Mouse (Mus musculus) kidney, postnatal 0 days (tissue): ENCODE measurements around the gene Tpi1. TPM values are rescaled to one million over a fixed set of nuclear protein-coding genes. Genes with fewer than 3 reads are reported as not detected.

Experiments
- ATAC-seq: fragments of 200-750 bp; cut with Nextera tagmentation; replicated peaks from 2 replicates; pipeline ENCODE4 v1.8.0; 2017; ENCODE audit warnings: low read depth, moderate number of reproducible peaks, moderate TSS enrichment, moderate library complexity; ENCODE audit not compliant: low FRiP score
- DNase-seq: peaks from one replicate; pipeline ENCODE4 v3.0.0-alpha.2; 2016; ENCODE audit warnings: low spot score
- H3K27ac ChIP-seq: fragments of 300-500 bp; sonication (generic); 2 replicates; pipeline ENCODE4 v1.5.1; 2014; ENCODE audit warnings: mild to moderate bottlenecking
- H3K27me3 ChIP-seq: fragments of 300-500 bp; sonication (generic); 2 replicates; pipeline ENCODE4 v1.6.1; 2014; ENCODE audit warnings: low read length, mixed read lengths; ENCODE audit not compliant: insufficient read depth
- H3K36me3 ChIP-seq: fragments of 300-500 bp; sonication (generic); 2 replicates; pipeline ENCODE4 v1.6.1; 2014; ENCODE audit warnings: low read length, mixed read lengths; ENCODE audit not compliant: insufficient read depth
- H3K4me1 ChIP-seq: fragments of 300-500 bp; sonication (generic); replicated peaks from 2 replicates; pipeline ENCODE4 v1.6.1; 2014; ENCODE audit warnings: antibody characterized with exemption, low read length, mixed read lengths; ENCODE audit not compliant: insufficient read depth
- H3K4me2 ChIP-seq: fragments of 300-500 bp; sonication (generic); 2 replicates; pipeline ENCODE4 v1.6.1; 2014; ENCODE audit warnings: mild to moderate bottlenecking, low read length, moderate library complexity, mixed read lengths
- H3K4me3 ChIP-seq: fragments of 300-500 bp; sonication (generic); replicated peaks from 2 replicates; pipeline ENCODE4 v1.5.1; 2014; ENCODE audit warnings: low read depth, low read length
- H3K9ac ChIP-seq: fragments of 300-500 bp; sonication (generic); 2 replicates; pipeline ENCODE4 v1.6.1; 2014; ENCODE audit warnings: low read depth, low read length
- H3K9me3 ChIP-seq: fragments of 300-500 bp; sonication (generic); replicated peaks from 2 replicates; pipeline ENCODE4 v1.6.1; 2016; ENCODE audit warnings: low read length, inconsistent platforms, mixed read lengths
- CTCF ChIP-seq: IDR thresholded peaks from 2 replicates; pipeline ENCODE4 v1.5.1; 2016; ENCODE audit warnings: antibody characterized with exemption, low read depth, mild to moderate bottlenecking, moderate library complexity
- WGBS: fragments of 180-500 bp; shearing (Covaris S2); extraction: QIAGEN DNeasy Blood & Tissue Kit; methylation state at CpG from one replicate; pipeline ENCODE4 v1.1.7; 2014; 5-methylcytosine and 5-hydroxymethylcytosine counted together
- polyA plus RNA-seq: library from polyadenylated mRNA; unstranded; fragments of >200 nt; fragmentation: Nextera tagmentation; extraction: Ambion mirVana; gene quantifications from 2 replicates; pipeline ENCODE4 v1.2.1, GENCODE M21; 2015

Tpi1 gene
- polyA plus RNA-seq = 664 and 686 TPM in 2 replicates

DNA sequence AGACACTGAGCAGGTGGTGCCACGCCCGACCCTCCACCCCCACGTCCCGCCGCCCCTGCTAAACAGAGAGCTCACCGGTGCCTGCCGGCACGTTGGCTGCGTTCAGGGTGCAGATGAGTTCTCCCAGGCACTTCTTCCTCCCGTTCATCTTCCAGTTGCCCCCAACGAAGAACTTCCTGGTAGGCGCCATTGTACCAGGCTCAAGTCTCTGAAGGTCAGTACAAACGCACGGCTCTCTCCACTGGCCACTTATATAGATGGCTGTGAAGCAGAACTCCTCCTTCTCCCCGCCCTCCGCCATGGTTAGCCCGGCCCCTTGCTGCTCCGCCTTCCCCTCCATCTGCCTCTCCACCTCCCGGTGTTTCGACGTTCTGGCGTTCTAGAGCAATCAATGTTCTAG lies at the start of gene Tpi1:
Tpi1 (minus strand) TSS at position 364 of the 400 bp plus-strand sequence.
- Histone ChIP-seq H3K27ac (peak within 1 kb of the TSS; percentile 86), H3K27me3 (no peaks in the 10 kb centered on the region), H3K9me3 (no peaks in the 10 kb centered on the region), H3K36me3 (peaks cover 26% of the 10 kb centered on the region), H3K4me3 (peak within 1 kb of the TSS; percentile 74), H3K4me2 (peak within 1 kb of the TSS; percentile 62), H3K4me1 (peaks cover 22% of the 10 kb centered on the region; the same call in 1 of the 2 replicates), H3K9ac (peak within 1 kb of the TSS; percentile 81)
- 0 out of 2 replicates have a peak, but pooled peaks have one; percentile 2 for TF ChIP-seq CTCF
- peak; percentile 98 for DNase-seq
- WGBS = under 1% methylated on average over 22 of the region's 22 CpGs
- ATAC-seq = peak; percentile 86

DNA sequence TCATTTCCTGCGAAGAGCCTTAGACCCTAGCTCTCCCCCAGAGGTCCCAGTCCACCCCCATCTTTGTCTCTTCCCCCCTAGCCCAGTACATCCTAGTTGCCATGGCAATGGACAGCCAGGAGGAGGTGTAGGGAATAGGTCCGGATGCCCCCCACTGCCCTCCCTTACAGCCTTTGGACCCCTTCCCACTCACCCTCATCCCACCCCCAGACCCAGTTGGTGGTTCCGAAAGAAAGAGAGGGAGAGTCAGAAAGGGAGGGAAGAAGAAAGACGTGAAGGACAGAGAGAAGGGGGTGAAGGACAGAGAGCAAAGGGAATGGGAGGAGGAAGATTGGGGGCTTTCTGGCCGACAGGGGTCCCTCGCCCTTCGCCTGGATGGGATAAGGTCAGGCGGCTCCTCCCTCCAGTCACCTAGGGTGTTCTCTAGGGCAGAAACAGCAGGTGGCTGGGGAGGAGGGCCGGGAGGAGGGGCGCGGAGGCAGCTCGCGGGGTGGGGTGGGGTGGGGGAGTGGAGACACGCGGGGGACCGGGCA lies 49.1 kb upstream of the Tpi1 start:
- under 1% methylated on average over 10 of the region's 16 CpGs for WGBS
- H3K27ac ChIP-seq = no peak overlapping the region
- DNase-seq = peak; percentile 25
- H3K9ac ChIP-seq = peak overlapping the region; percentile 55
- peak; percentile 14; the same call in 1 of the 2 replicates for ATAC-seq
- TF ChIP-seq CTCF = 0 out of 2 replicates have a peak, but pooled peaks have one; percentile 10
- H3K9me3 ChIP-seq = no peaks in the 10 kb centered on the region
- peak overlapping the region; percentile 71 for H3K4me2 ChIP-seq
- H3K4me3 ChIP-seq = peak overlapping the region; percentile 38
- no peaks in the 10 kb centered on the region for H3K36me3 ChIP-seq
- H3K4me1 ChIP-seq = peaks cover 7% of the 10 kb centered on the region
- 0 out of 2 replicates have a peak, but pooled peaks cover 3% of the 10 kb centered on the region for H3K27me3 ChIP-seq

DNA sequence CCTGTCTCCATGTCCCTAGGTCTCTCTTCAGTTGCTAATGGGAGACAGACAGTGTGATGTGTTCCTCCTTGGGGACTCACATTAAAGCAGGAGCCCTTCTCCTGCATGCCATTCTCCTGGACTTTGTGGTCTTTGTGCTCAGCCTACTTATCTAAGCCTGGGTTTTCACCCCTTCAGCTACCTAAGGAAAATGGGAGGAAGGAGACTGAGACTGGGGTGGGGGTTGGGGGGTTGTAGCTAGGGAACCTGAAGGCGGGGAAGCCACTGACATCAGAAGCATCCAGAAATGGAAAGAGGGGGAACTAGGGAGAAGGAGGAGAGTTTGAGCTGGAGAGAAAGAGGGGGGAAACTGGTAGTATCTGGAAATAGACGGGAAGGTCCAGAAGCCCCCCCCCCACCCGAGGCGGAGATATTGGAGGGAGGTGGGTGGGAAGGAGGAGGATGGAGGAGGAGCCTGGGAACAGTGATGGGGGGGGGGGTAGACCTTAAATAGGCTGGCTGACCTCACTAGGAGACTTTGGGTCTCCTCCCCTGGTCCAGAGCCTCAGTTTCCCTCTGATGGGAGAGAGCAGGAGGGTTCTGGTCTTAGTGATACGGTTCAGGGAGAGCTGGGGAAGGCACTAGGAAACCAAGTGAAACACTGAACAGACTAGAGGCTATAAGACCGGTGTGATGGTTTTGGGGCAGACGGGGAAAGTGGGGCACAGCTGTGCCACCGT lies 48.5 kb upstream of the Tpi1 start:
- WGBS = 15% methylated on average over 8 of the region's 8 CpGs
- ATAC-seq (no peak), DNase-seq (peak; percentile 2)
- H3K4me1 ChIP-seq = peaks cover 7% of the 10 kb centered on the region
- no peak overlapping the region for H3K4me3 ChIP-seq
- no peaks in the 10 kb centered on the region for H3K9me3 ChIP-seq
- no peak overlapping the region for H3K9ac ChIP-seq
- no peak overlapping the region for H3K27ac ChIP-seq
- peak overlapping the region; percentile 71 for H3K4me2 ChIP-seq
- no peaks in the 10 kb centered on the region for H3K36me3 ChIP-seq
- H3K27me3 ChIP-seq = 0 out of 2 replicates have a peak, but pooled peaks cover 3% of the 10 kb centered on the region
- no peak for TF ChIP-seq CTCF

DNA sequence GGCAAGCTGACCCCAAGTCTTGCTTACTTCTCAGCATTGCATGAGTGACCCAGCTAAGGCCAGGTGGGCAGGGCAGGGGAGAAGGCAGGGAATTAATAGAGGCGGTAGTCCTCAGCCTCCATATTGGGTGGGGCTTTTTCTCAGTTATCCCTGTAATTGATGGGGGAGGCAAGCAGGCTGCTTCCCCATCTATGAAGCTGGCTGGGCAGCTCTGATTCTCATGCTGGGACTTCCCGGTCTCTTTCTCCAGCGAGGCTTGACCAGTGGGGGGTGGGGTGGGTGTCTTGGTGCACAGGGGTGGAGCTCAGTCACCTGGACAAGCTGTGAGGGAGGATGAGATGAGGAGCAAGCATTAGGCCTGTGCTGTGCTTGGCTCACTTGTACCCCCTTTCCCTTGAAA lies 47.7 kb upstream of the Tpi1 start:
- peaks cover 7% of the 10 kb centered on the region for H3K4me1 ChIP-seq
- ATAC-seq (no peak), DNase-seq (no peak)
- TF ChIP-seq CTCF = no peak
- H3K36me3 ChIP-seq = no peaks in the 10 kb centered on the region
- no peak overlapping the region for H3K27ac ChIP-seq
- no peak overlapping the region for H3K4me2 ChIP-seq
- H3K4me3 ChIP-seq = no peak overlapping the region
- no peaks in the 10 kb centered on the region for H3K9me3 ChIP-seq
- H3K9ac ChIP-seq = no peak overlapping the region
- 0 out of 2 replicates have a peak, but pooled peaks cover 3% of the 10 kb centered on the region for H3K27me3 ChIP-seq
- 16% methylated on average over 3 of the region's 3 CpGs for WGBS

DNA sequence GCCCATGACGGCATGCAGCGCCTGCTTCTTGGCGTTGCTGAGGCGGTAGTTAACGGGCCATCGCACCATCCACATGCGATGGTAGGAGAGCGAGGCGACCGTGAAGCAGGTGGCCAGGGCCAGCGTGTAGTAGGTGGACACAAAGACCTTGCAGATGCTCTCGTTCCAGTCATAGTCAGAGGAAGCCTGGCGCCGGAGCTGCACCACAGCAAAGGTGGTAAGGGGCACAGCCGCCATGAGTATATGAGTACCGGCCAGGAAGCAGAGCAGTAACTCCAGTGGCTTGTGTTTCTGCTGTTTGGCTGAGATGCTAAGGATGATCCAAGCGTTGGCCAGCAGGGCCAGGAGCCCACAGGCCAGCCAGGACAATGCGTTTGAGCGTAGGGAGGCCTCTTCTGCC lies 47.2 kb upstream of the Tpi1 start:
- TF ChIP-seq CTCF = no peak
- Histone ChIP-seq H3K27me3 (0 out of 2 replicates have a peak, but pooled peaks cover 3% of the 10 kb centered on the region), H3K27ac (no peak overlapping the region), H3K36me3 (no peaks in the 10 kb centered on the region), H3K4me2 (no peak overlapping the region), H3K9ac (no peak overlapping the region), H3K4me1 (peaks cover 7% of the 10 kb centered on the region), H3K4me3 (no peak overlapping the region), H3K9me3 (no peaks in the 10 kb centered on the region)
- ATAC-seq (no peak), DNase-seq (no peak)
- 83% methylated on average over 19 of the region's 19 CpGs for WGBS

DNA sequence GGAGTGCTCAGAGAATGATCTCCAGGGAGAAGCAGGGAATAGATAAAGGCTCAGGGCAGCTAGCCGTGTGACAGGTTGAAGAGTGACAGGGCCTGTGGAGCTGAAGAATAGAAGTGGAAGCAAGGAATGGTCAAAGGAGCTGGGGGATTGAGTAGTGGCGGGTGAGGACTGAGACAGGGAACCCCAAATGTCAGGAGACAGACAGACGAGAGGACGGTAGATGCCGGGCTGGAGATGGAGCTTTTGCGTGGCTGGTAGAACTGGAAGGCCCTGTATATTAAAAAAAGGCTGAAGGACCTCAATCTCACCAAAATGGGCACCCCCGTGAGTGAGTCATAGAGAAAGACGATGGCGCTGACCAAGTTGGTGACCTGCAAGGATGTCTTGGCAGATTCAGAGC lies 46.4 kb upstream of the Tpi1 start:
- no peak for TF ChIP-seq CTCF
- Histone ChIP-seq H3K4me2 (no peak overlapping the region), H3K9ac (no peak overlapping the region), H3K9me3 (no peaks in the 10 kb centered on the region), H3K4me3 (no peak overlapping the region), H3K4me1 (peaks cover 7% of the 10 kb centered on the region), H3K27me3 (0 out of 2 replicates have a peak, but pooled peaks cover 3% of the 10 kb centered on the region), H3K36me3 (no peaks in the 10 kb centered on the region), H3K27ac (no peak overlapping the region)
- no peak for ATAC-seq
- DNase-seq = no peak
- 92% methylated on average over 9 of the region's 9 CpGs for WGBS
